Mouse (Mus musculus) C2C12 (cell line): ENCODE data around the gene Sde2. TPM values are rescaled to one million over a fixed set of nuclear protein-coding genes. Genes with fewer than 3 reads are reported as not detected.

ENCODE experiments used
- H3K27me3 ChIP-seq: one replicate; pipeline ENCODE4 v1.6.1; 2011; ENCODE audit not compliant: control insufficient read depth, insufficient read depth, insufficient read length
- H3K36me3 ChIP-seq: one replicate; pipeline ENCODE4 v1.6.1; 2011; ENCODE audit not compliant: control insufficient read depth, insufficient read depth
- H3K4me3 ChIP-seq: one replicate; pipeline ENCODE4 v1.5.1; 2011; ENCODE audit warnings: mild to moderate bottlenecking, control low read depth; ENCODE audit not compliant: poor library complexity, insufficient read depth, severe bottlenecking
- H3K79me2 ChIP-seq: one replicate; pipeline ENCODE4 v1.6.1; 2011; ENCODE audit not compliant: control insufficient read depth, insufficient read depth
- H3K79me3 ChIP-seq: one replicate; pipeline ENCODE4 v1.6.1; 2011; ENCODE audit warnings: low read depth, control low read depth
- H3ac ChIP-seq: one replicate; pipeline ENCODE3; 2011; ENCODE audit warnings: low read depth; ENCODE audit not compliant: control insufficient read depth, insufficient read length
- CEBPB ChIP-seq: IDR thresholded peaks from one replicate; pipeline ENCODE4 v1.6.1; 2011; ENCODE audit warnings: low read depth, mild to moderate bottlenecking, control low read depth, moderate library complexity
- CTCF ChIP-seq: IDR thresholded peaks from one replicate; pipeline ENCODE4 v1.5.1; 2011; ENCODE audit not compliant: control insufficient read depth, insufficient read depth, insufficient read length
- FOSL1 ChIP-seq: IDR thresholded peaks from one replicate; pipeline ENCODE4 v1.8.0; 2011; ENCODE audit warnings: mild to moderate bottlenecking, low read length; ENCODE audit not compliant: poor library complexity, insufficient read depth, severe bottlenecking
- MAX ChIP-seq: IDR thresholded peaks from one replicate; pipeline ENCODE4 v1.6.1; 2011; ENCODE audit warnings: mild to moderate bottlenecking, control low read depth
- MYOD1 ChIP-seq: IDR thresholded peaks from one replicate; pipeline ENCODE4 v1.6.1; 2011; ENCODE audit warnings: low read depth; ENCODE audit not compliant: control insufficient read depth, insufficient read length
- MYOG ChIP-seq: IDR thresholded peaks from one replicate; pipeline ENCODE4 v1.6.1; 2011; ENCODE audit not compliant: control insufficient read depth, insufficient read length; ENCODE audit errors: extremely low read depth
- USF1 ChIP-seq: IDR thresholded peaks from one replicate; pipeline ENCODE4 v1.6.1; 2011; ENCODE audit warnings: low read depth, mild to moderate bottlenecking, control low read depth, moderate library complexity
- polyA plus RNA-seq: library from polyadenylated mRNA; unstranded; fragments of >200 nt; fragmentation: generic; extraction: Trizol; gene quantifications from one replicate; pipeline ENCODE4 v1.2.1, GENCODE M21; 2012; ENCODE audit warnings: missing spikeins

Sde2 gene
- polyA plus RNA-seq, 1 experiment, result 17.7 TPM

- no peaks in the 10 kb centered on the region for H3K27me3 ChIP-seq
- no peak overlapping the region for H3K4me3 ChIP-seq
- TF ChIP-seq FOSL1, result no peak
- TF ChIP-seq MYOG, result no peak
- no peak for TF ChIP-seq CEBPB
- no peaks in the 10 kb centered on the region for H3K36me3 ChIP-seq
- H3K79me3 ChIP-seq, result no peaks in the 10 kb centered on the region
- no peak overlapping the region for H3ac ChIP-seq
- H3K79me2 ChIP-seq, result no peaks in the 10 kb centered on the region
Observed at GRCm38 (mm10) chr1:180838014-180838413, 12.9 kb upstream of the Sde2 start.

- Histone ChIP-seq H3K27me3 (no peaks in the 10 kb centered on the region), H3K4me3 (no peak overlapping the region), H3K36me3 (no peaks in the 10 kb centered on the region), H3K79me2 (no peaks in the 10 kb centered on the region), H3ac (no peak overlapping the region), H3K79me3 (no peaks in the 10 kb centered on the region)
- TF ChIP-seq MYOG, result no peak
- no peak for TF ChIP-seq MYOD1
- TF ChIP-seq USF1, result no peak
- no peak for TF ChIP-seq CTCF
- TF ChIP-seq CEBPB, result no peak
- no peak for TF ChIP-seq MAX
- TF ChIP-seq FOSL1, result no peak
Observed at GRCm38 (mm10) chr1:180839201-180839910, 11.6 kb upstream of the Sde2 start.

GRCm38 (mm10) chr1:180841561-180842300, 9.2 kb upstream of the Sde2 start:
- no peaks in the 10 kb centered on the region for H3K27me3 ChIP-seq
- H3K79me2 ChIP-seq, result no peaks in the 10 kb centered on the region
- H3K4me3 ChIP-seq, result no peak overlapping the region
- TF ChIP-seq MYOD1, result no peak
- no peak for TF ChIP-seq CTCF
- TF ChIP-seq MYOG, result no peak
- no peak for TF ChIP-seq USF1
- no peak for TF ChIP-seq MAX
- no peak for TF ChIP-seq FOSL1
- no peak for TF ChIP-seq CEBPB
- H3K36me3 ChIP-seq, result no peaks in the 10 kb centered on the region
- H3ac ChIP-seq, result no peak overlapping the region
- no peaks in the 10 kb centered on the region for H3K79me3 ChIP-seq

GRCm38 (mm10) chr1:180848114-180848510, 2.8 kb upstream of the Sde2 start:
- Histone ChIP-seq H3K27me3 (no peaks in the 10 kb centered on the region), H3K79me2 (peaks cover 22% of the 10 kb centered on the region), H3K4me3 (peak overlapping the region; percentile 24), H3ac (peak overlapping the region; percentile 75), H3K79me3 (peaks cover 20% of the 10 kb centered on the region), H3K36me3 (no peaks in the 10 kb centered on the region)
- TF ChIP-seq CEBPB (no peak), MYOG (no peak), USF1 (no peak), MAX (no peak), CTCF (no peak), FOSL1 (no peak), MYOD1 (no peak)

GRCm38 (mm10) chr1:180848511-180849241, 2.3 kb upstream of the Sde2 start:
- Histone ChIP-seq H3K27me3 (no peaks in the 10 kb centered on the region), H3K4me3 (peak overlapping the region; percentile 24), H3K36me3 (no peaks in the 10 kb centered on the region), H3K79me3 (peaks cover 25% of the 10 kb centered on the region), H3K79me2 (peaks cover 28% of the 10 kb centered on the region), H3ac (peak overlapping the region; percentile 75)
- TF ChIP-seq USF1, result no peak
- no peak for TF ChIP-seq MYOG
- TF ChIP-seq MYOD1, result no peak
- no peak for TF ChIP-seq FOSL1
- TF ChIP-seq CTCF, result no peak
- TF ChIP-seq CEBPB, result no peak
- no peak for TF ChIP-seq MAX
